Mouse (Mus musculus) kidney, adult 2 months (tissue): ENCODE measurements at regions not wholly inside any gene's neighbourhood (a gene's known extent, or its start where the extent isn't known, plus 50 kb on each side); places are given as distances from the start of the nearest gene placed in this dataset.

Source experiments
- DNase-seq: peaks from one replicate; pipeline ENCODE4 v3.0.0; 2021
- H3K27ac ChIP-seq: fragments of 200-500 bp; 2 replicates; pipeline ENCODE4 v1.5.1; 2012; ENCODE audit warnings: low read depth, low read length, control low read depth, inconsistent platforms; ENCODE audit not compliant: insufficient read depth
- H3K27me3 ChIP-seq: fragments of 200-500 bp; replicated peaks from 2 replicates; pipeline ENCODE4 v1.6.1; 2012; ENCODE audit warnings: mild to moderate bottlenecking, moderate library complexity, low read length, inconsistent platforms; ENCODE audit not compliant: control insufficient read depth, insufficient read depth
- H3K36me3 ChIP-seq: fragments of 200-500 bp; 2 replicates; pipeline ENCODE4 v1.6.1; 2012; ENCODE audit warnings: mild to moderate bottlenecking, moderate library complexity, low read length, inconsistent platforms; ENCODE audit not compliant: control insufficient read depth, insufficient read depth
- H3K4me1 ChIP-seq: fragments of 200-500 bp; 2 replicates; pipeline ENCODE4 v1.6.1; 2011; ENCODE audit warnings: low read length; ENCODE audit not compliant: control insufficient read depth, insufficient read depth
- H3K4me3 ChIP-seq: fragments of 200-500 bp; 2 replicates; pipeline ENCODE4 v1.5.1; 2011; ENCODE audit warnings: mild to moderate bottlenecking, low read depth, low read length, control low read depth; ENCODE audit not compliant: insufficient read depth
- CTCF ChIP-seq: fragments of 200-500 bp; conservative IDR thresholded peaks from 2 replicates; pipeline ENCODE4 v1.5.1; 2011; ENCODE audit warnings: low read depth, mild to moderate bottlenecking, control low read depth, low read length, moderate library complexity, mixed read lengths; ENCODE audit not compliant: insufficient read depth, insufficient read length
- POLR2A ChIP-seq: fragments of 200-500 bp; IDR thresholded peaks from one replicate; pipeline ENCODE4 v1.6.1; 2011; ENCODE audit warnings: low read depth, low read length, control low read depth
- WGBS: fragments of 180-500 bp; shearing (Covaris S2); methylation state at CpG from one replicate; pipeline ENCODE4 v1.1.7; 2018; 5-methylcytosine and 5-hydroxymethylcytosine counted together

DNA sequence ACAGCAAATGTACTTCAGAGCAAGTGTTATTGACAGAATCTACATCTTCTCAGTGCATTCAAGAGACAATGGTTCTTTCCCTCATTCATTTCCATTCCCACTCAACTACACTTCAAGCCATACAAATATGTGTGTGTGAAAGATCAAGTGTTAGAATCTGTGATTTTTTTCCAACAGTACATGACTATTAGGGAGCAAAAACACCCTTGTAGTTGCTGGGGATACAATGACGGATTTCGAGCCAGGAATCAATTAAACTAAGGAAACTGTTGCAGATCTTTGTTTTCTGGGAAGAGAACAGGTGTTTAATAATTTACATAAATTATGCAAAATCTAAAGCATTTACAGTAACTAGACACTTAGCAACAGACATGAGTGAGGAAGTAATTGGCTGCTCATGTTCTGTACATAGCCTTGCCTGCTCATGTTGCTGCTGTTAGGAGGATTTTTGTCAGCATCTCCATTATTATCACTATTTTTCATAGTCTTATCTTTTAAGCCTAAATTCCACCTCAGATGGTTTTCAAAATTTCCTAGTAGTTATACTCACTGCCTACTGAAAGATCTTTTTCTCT, 777.6 kb upstream of the Adgrl2 start:
- no peaks in the 10 kb centered on the region for H3K4me1 ChIP-seq
- H3K27me3 ChIP-seq = no peaks in the 10 kb centered on the region
- H3K27ac ChIP-seq = no peak overlapping the region
- 71% methylated on average over 2 of the region's 2 CpGs for WGBS
- DNase-seq = no peak
- H3K36me3 ChIP-seq = no peaks in the 10 kb centered on the region
- no peak for TF ChIP-seq CTCF
- no peak for TF ChIP-seq POLR2A
- H3K4me3 ChIP-seq = no peak overlapping the region

DNA sequence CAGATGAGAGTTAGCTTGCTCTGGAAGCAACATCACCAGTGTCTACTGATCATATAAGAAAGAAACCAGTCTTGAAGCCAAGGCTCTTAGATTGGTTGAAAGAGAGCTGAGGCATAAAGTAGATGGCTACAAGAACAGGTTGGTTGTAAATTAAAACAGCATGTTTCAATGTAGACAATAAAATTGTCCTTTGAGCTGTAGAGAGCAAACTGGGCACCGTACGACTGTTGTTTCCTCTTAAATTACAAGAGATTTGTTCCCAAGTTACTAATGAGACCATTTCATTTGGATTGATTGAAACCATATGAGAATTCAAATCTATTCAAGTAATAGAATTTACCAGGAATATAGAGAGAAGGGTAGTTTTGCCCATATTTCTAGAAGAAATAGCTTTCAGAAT, 770.9 kb upstream of the Adgrl2 start:
- no peak for TF ChIP-seq POLR2A
- no peak for TF ChIP-seq CTCF

DNA sequence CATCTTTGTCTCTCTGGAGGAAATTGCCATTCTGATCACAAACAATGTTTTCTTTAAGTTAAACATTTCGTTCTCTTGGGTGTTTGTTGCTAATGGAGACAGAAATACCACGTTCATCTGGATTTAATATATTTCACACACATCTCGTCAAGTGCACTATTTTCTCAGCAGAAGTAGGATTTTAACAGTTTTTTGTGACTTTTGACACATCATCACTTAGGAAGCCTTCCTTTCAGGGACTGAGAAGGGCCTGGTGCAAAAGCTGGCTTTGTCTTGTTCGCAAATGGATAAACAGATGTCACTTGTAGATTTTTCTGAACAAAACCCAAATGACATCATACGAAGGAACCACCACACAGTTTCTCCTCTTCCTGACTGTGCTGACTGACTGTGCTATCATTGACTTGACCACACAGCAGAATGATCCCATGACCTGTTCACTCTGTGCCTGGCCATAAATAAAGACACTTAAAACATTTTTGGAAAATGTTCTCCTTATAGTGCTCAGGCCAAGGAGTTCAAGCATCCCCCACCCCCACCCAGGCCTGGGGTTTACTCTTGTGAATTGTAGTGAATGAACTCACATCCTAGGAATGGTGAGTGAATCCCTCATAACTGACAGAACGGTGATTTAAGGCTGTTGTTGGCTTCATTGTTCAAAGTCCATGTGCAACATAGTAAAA, 767.7 kb upstream of the Adgrl2 start:
- 73% methylated on average over 6 of the region's 6 CpGs for WGBS
- Histone ChIP-seq H3K27ac (no peak overlapping the region), H3K36me3 (no peaks in the 10 kb centered on the region), H3K4me3 (no peak overlapping the region), H3K27me3 (no peaks in the 10 kb centered on the region), H3K4me1 (no peaks in the 10 kb centered on the region)
- DNase-seq = no peak
- TF ChIP-seq POLR2A (no peak), CTCF (no peak)

More for the DNA sequence above, 770.9 kb upstream of the Adgrl2 start:
- H3K27me3 ChIP-seq = no peaks in the 10 kb centered on the region
- H3K4me3 ChIP-seq = no peak overlapping the region
- H3K36me3 ChIP-seq = no peaks in the 10 kb centered on the region
- no peaks in the 10 kb centered on the region for H3K4me1 ChIP-seq
- DNase-seq = no peak
- H3K27ac ChIP-seq = no peak overlapping the region
- 84% methylated on average over 2 of the region's 2 CpGs for WGBS

DNA sequence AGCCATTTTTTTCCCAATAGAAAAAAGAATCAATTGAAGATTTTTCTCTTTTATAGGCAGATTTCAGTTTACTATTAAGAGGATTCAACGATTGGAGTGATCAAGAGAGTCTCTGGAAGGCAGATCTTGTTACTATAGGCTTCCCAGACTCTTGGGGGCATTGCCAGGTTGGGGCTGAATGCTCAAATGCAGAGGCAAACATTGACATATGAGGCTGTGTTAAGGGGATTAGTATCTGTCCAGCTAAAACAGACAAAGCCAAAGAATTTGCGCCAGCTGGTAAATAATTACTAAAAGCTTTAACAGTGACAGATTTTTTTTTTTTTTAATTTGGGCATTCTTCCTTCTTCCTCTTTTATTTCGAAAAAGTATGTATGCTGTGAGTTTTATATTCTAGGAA, 745.7 kb upstream of the Adgrl2 start:
- H3K4me1 ChIP-seq = no peaks in the 10 kb centered on the region
- H3K27me3 ChIP-seq = no peaks in the 10 kb centered on the region
- H3K4me3 ChIP-seq = no peak overlapping the region
- H3K36me3 ChIP-seq = no peaks in the 10 kb centered on the region
- 67% methylated on average over 3 of the region's 3 CpGs for WGBS
- DNase-seq = no peak
- TF ChIP-seq CTCF = no peak
- no peak for TF ChIP-seq POLR2A
- no peak overlapping the region for H3K27ac ChIP-seq

DNA sequence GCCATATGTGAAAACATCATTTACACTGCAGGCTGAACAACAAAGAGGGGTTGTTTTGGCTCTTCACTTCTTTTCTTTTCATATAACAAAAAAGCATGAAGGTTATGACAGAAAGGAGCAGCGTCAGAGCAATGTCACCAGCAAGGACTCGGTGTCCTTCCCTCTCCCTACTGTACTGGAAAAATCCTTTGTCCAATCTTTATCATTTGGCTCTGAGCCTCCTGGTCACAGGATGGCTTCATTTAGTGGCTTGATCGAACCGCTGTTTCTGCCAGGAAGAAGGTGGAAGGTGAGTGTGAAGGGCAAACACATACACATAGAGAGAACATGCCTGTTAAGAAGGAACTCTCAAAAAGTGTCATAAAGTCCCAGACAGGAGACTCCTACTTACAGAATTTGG, 735.9 kb upstream of the Adgrl2 start:
- TF ChIP-seq POLR2A (no peak), CTCF (no peak)
- Histone ChIP-seq H3K4me1 (no peaks in the 10 kb centered on the region), H3K27ac (no peak overlapping the region), H3K27me3 (no peaks in the 10 kb centered on the region), H3K4me3 (no peak overlapping the region), H3K36me3 (no peaks in the 10 kb centered on the region)
- DNase-seq = no peak
- 83% methylated on average over 4 of the region's 4 CpGs for WGBS

DNA sequence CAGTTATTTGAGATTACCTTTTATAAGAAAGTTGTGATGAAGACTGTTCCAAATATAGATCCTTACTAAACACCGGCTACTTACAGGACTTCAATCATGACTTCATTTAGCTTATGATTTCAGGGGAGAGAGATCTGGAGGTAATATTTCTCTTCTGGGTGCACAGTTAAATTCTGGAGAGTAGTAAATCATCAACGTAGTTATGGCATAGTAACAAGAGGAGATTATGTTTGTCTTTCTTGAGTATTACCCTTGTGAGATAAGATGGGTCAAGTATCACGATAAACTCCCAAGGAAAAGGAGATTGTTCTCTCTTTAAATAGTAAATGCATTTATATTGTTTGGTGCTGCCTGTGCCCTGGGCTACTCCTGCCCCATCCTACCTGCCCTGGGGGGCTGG, 734.5 kb upstream of the Adgrl2 start:
- Histone ChIP-seq H3K4me3 (no peak overlapping the region), H3K27me3 (no peaks in the 10 kb centered on the region), H3K4me1 (no peaks in the 10 kb centered on the region), H3K27ac (no peak overlapping the region), H3K36me3 (no peaks in the 10 kb centered on the region)
- no peak for TF ChIP-seq POLR2A
- no peak for TF ChIP-seq CTCF
- WGBS = 94% methylated on average over 3 of the region's 3 CpGs
- DNase-seq = no peak

DNA sequence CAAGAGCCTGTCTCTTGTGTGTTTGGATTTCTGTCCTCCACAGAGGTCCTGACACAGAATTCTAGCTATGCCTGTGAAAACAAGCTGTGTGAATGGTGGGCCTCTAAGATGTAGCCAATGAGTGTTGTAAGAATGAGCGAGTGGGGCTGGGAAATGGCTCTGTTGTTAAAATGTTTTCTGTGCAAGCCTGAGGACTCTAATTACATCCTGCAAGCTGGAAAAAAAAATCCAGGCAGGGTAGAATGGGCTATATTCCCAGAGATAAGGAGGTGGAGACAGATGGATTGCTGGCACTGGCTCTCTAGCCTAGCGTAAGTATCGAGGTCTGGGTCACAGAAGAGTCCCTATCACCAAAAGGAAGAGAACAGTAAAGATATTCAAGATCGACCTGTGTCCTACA, 731.5 kb upstream of the Adgrl2 start:
- H3K4me1 ChIP-seq = no peaks in the 10 kb centered on the region
- H3K4me3 ChIP-seq = no peak overlapping the region
- no peak for DNase-seq
- no peak overlapping the region for H3K27ac ChIP-seq
- TF ChIP-seq CTCF (no peak), POLR2A (no peak)
- H3K36me3 ChIP-seq = no peaks in the 10 kb centered on the region
- H3K27me3 ChIP-seq = no peaks in the 10 kb centered on the region
- 73% methylated on average over 4 of the region's 4 CpGs for WGBS
